Mouse (Mus musculus) kidney, embryonic 16.5 days (tissue): ENCODE measurements around the gene Arhgap31. TPM values are rescaled to one million over a fixed set of nuclear protein-coding genes. Genes with fewer than 3 reads are reported as not detected.
A peak's percentile ranks its signal among the peaks of the same experiment; 100 is the strongest.

ENCODE experiments used
- ATAC-seq: fragments of 200-750 bp; cut with Nextera tagmentation; 2 replicates; pipeline ENCODE4 v1.8.0; 2017; ENCODE audit warnings: moderate TSS enrichment; ENCODE audit not compliant: low FRiP score, low TSS enrichment
- H3K27ac ChIP-seq: fragments of 300-500 bp; sonication (generic); 2 replicates; pipeline ENCODE4 v1.5.1; 2014; ENCODE audit warnings: low read length
- H3K27me3 ChIP-seq: fragments of 300-500 bp; sonication (generic); 2 replicates; pipeline ENCODE4 v1.6.1; 2014; ENCODE audit warnings: low read length, control low read depth, mixed read lengths; ENCODE audit not compliant: insufficient read depth
- H3K36me3 ChIP-seq: fragments of 300-500 bp; sonication (generic); 2 replicates; pipeline ENCODE4 v1.6.1; 2014; ENCODE audit warnings: low read length, control low read depth, mixed read lengths; ENCODE audit not compliant: insufficient read depth
- H3K4me1 ChIP-seq: fragments of 300-500 bp; sonication (generic); 2 replicates; pipeline ENCODE4 v1.6.1; 2014; ENCODE audit warnings: low read length, control low read depth, mixed read lengths; ENCODE audit not compliant: insufficient read depth
- H3K4me2 ChIP-seq: fragments of 300-500 bp; sonication (generic); replicated peaks from 2 replicates; pipeline ENCODE4 v1.6.1; 2014; ENCODE audit warnings: low read depth, low read length
- H3K4me3 ChIP-seq: fragments of 300-500 bp; sonication (generic); 2 replicates; pipeline ENCODE4 v1.5.1; 2014; ENCODE audit warnings: mild to moderate bottlenecking, low read length
- H3K9ac ChIP-seq: fragments of 300-500 bp; sonication (generic); replicated peaks from 2 replicates; pipeline ENCODE4 v1.6.1; 2014; ENCODE audit warnings: low read length
- H3K9me3 ChIP-seq: fragments of 300-500 bp; sonication (generic); 2 replicates; pipeline ENCODE4 v1.6.1; 2016; ENCODE audit warnings: low read length, control low read depth
- WGBS: fragments of 180-500 bp; shearing (Covaris S2); extraction: QIAGEN DNeasy Blood & Tissue Kit; methylation state at CpG from one replicate; pipeline ENCODE4 v1.1.7; 2014; 5-methylcytosine and 5-hydroxymethylcytosine counted together
- polyA plus RNA-seq: library from polyadenylated mRNA; unstranded; fragments of >200 nt; fragmentation: Nextera tagmentation; extraction: Ambion mirVana; gene quantifications from 2 replicates; pipeline ENCODE4 v1.2.1, GENCODE M21; 2015

The Arhgap31 gene
- polyA plus RNA-seq, result 10.8 and 13.3 TPM in 2 replicates

- Histone ChIP-seq H3K27ac (peak within 1 kb of the TSS; percentile 94), H3K4me3 (peak within 1 kb of the TSS; percentile 77)
Observed at GRCm38 (mm10) chr16:38712581-38713403, at the start of gene Arhgap31. TSS of gene Arhgap31 (minus strand) at chr16:38713274.

GRCm38 (mm10) chr16:38762401-38762800, 49.3 kb upstream of the Arhgap31 start:
- Histone ChIP-seq H3K36me3 (peaks cover 24% of the 10 kb centered on the region), H3K9me3 (no peaks in the 10 kb centered on the region), H3K4me2 (no peak overlapping the region), H3K27me3 (no peaks in the 10 kb centered on the region), H3K9ac (no peak overlapping the region), H3K27ac (no peak overlapping the region), H3K4me3 (no peak overlapping the region), H3K4me1 (peaks cover 13% of the 10 kb centered on the region)
- ATAC-seq, result no peak
- 66% methylated on average over 8 of the region's 8 CpGs for WGBS

More at GRCm38 (mm10) chr16:38712581-38713403, at the start of gene Arhgap31:
- Histone ChIP-seq H3K4me2 (peak within 1 kb of the TSS; percentile 77), H3K4me1 (peaks cover 8% of the 10 kb centered on the region), H3K36me3 (no peaks in the 10 kb centered on the region), H3K9ac (peak within 1 kb of the TSS; percentile 81), H3K27me3 (no peaks in the 10 kb centered on the region), H3K9me3 (no peaks in the 10 kb centered on the region)
- WGBS, result under 1% methylated on average over 70 of the region's 74 CpGs
- ATAC-seq, result peak; percentile 96

- Histone ChIP-seq H3K9ac (no peak overlapping the region), H3K4me1 (peaks cover 13% of the 10 kb centered on the region), H3K4me2 (no peak overlapping the region), H3K36me3 (peaks cover 22% of the 10 kb centered on the region), H3K27ac (no peak overlapping the region), H3K27me3 (no peaks in the 10 kb centered on the region), H3K4me3 (no peak overlapping the region), H3K9me3 (no peaks in the 10 kb centered on the region)
- WGBS, result 78% methylated on average over 5 of the region's 5 CpGs
- ATAC-seq, result no peak
Observed at GRCm38 (mm10) chr16:38761972-38762371, 48.9 kb upstream of the Arhgap31 start.

- no peak for ATAC-seq
- WGBS, result 76% methylated on average over 6 of the region's 6 CpGs
- no peak overlapping the region for H3K27ac ChIP-seq
Observed at GRCm38 (mm10) chr16:38760834-38761375, 47.8 kb upstream of the Arhgap31 start.

GRCm38 (mm10) chr16:38760239-38760638, 47.2 kb upstream of the Arhgap31 start:
- peaks cover 24% of the 10 kb centered on the region for H3K4me1 ChIP-seq

More at GRCm38 (mm10) chr16:38760834-38761375, 47.8 kb upstream of the Arhgap31 start:
- no peaks in the 10 kb centered on the region for H3K27me3 ChIP-seq
- H3K4me2 ChIP-seq, result no peak overlapping the region
- H3K4me1 ChIP-seq, result peaks cover 17% of the 10 kb centered on the region
- peaks cover 22% of the 10 kb centered on the region for H3K36me3 ChIP-seq
- no peak overlapping the region for H3K9ac ChIP-seq
- H3K9me3 ChIP-seq, result no peaks in the 10 kb centered on the region
- no peak overlapping the region for H3K4me3 ChIP-seq

GRCm38 (mm10) chr16:38758104-38758861, 45.2 kb upstream of the Arhgap31 start:
- peak overlapping the region; percentile 38 for H3K27ac ChIP-seq
- H3K4me3 ChIP-seq, result no peak overlapping the region

More at GRCm38 (mm10) chr16:38760239-38760638, 47.2 kb upstream of the Arhgap31 start:
- Histone ChIP-seq H3K27ac (no peak overlapping the region), H3K4me2 (no peak overlapping the region), H3K36me3 (peaks cover 20% of the 10 kb centered on the region), H3K4me3 (no peak overlapping the region), H3K9ac (no peak overlapping the region), H3K27me3 (no peaks in the 10 kb centered on the region), H3K9me3 (no peaks in the 10 kb centered on the region)
- 86% methylated on average over 5 of the region's 5 CpGs for WGBS
- ATAC-seq, result no peak

GRCm38 (mm10) chr16:38757626-38758025, 44.6 kb upstream of the Arhgap31 start:
- H3K27me3 ChIP-seq, result no peaks in the 10 kb centered on the region
- peak overlapping the region; percentile 38; the same call in 1 of the 2 replicates for H3K27ac ChIP-seq
- H3K4me1 ChIP-seq, result peaks cover 29% of the 10 kb centered on the region
- H3K36me3 ChIP-seq, result peaks cover 19% of the 10 kb centered on the region
- WGBS, result 94% methylated on average over 19 of the region's 19 CpGs
- no peak overlapping the region for H3K4me2 ChIP-seq
- no peaks in the 10 kb centered on the region for H3K9me3 ChIP-seq
- no peak overlapping the region for H3K9ac ChIP-seq
- ATAC-seq, result no peak
- no peak overlapping the region for H3K4me3 ChIP-seq

More at GRCm38 (mm10) chr16:38758104-38758861, 45.2 kb upstream of the Arhgap31 start:
- H3K36me3 ChIP-seq, result peaks cover 24% of the 10 kb centered on the region
- H3K9ac ChIP-seq, result no peak overlapping the region
- peak; percentile 28; the same call in 1 of the 2 replicates for ATAC-seq
- no peak overlapping the region for H3K4me2 ChIP-seq
- no peaks in the 10 kb centered on the region for H3K27me3 ChIP-seq
- H3K9me3 ChIP-seq, result no peaks in the 10 kb centered on the region
- WGBS, result 76% methylated on average over 12 of the region's 12 CpGs
- H3K4me1 ChIP-seq, result peaks cover 30% of the 10 kb centered on the region

- Histone ChIP-seq H3K27ac (peak overlapping the region; percentile 56; the same call in 1 of the 2 replicates), H3K36me3 (peaks cover 19% of the 10 kb centered on the region), H3K4me1 (peaks cover 22% of the 10 kb centered on the region), H3K9me3 (no peaks in the 10 kb centered on the region), H3K9ac (no peak overlapping the region), H3K4me3 (no peak overlapping the region), H3K4me2 (no peak overlapping the region), H3K27me3 (no peaks in the 10 kb centered on the region)
- no peak for ATAC-seq
- 65% methylated on average over 4 of the region's 4 CpGs for WGBS
Observed at GRCm38 (mm10) chr16:38756572-38756971, 43.5 kb upstream of the Arhgap31 start.

- H3K4me1 ChIP-seq, result peaks cover 22% of the 10 kb centered on the region
- no peak for ATAC-seq
- 20% methylated on average over 5 of the region's 5 CpGs for WGBS
- H3K36me3 ChIP-seq, result peaks cover 19% of the 10 kb centered on the region
- no peak overlapping the region for H3K9ac ChIP-seq
- H3K9me3 ChIP-seq, result no peaks in the 10 kb centered on the region
- no peak overlapping the region for H3K4me3 ChIP-seq
- H3K27ac ChIP-seq, result peak overlapping the region; percentile 75
- no peaks in the 10 kb centered on the region for H3K27me3 ChIP-seq
- no peak overlapping the region for H3K4me2 ChIP-seq
Observed at GRCm38 (mm10) chr16:38756177-38756503, 43.1 kb upstream of the Arhgap31 start.
